Mouse (Mus musculus) left cerebral cortex, adult 2 months (tissue): ENCODE measurements around the gene Tet3. TPM values are rescaled to one million over a fixed set of nuclear protein-coding genes. Genes with fewer than 3 reads are reported as not detected.

Experiments used
- DNase-seq, 2 experiments: peaks; one replicate each; pipeline ENCODE4 v3.0.0; 2021 to 2022; ENCODE audit warnings: low spot score in 2 of 2, mixed read lengths in 1 of 2; ENCODE audit errors: extremely low spot score in 1 of 2
- H3K27ac ChIP-seq: fragments of 200-600 bp; 2 replicates; pipeline ENCODE4 v1.8.1; 2022
- H3K4me3 ChIP-seq: fragments of 200-600 bp; 2 replicates; pipeline ENCODE4 v1.8.1; 2022
- CTCF ChIP-seq: fragments of 200-600 bp; IDR thresholded peaks from 2 replicates; pipeline ENCODE4 v1.8.1; 2022; ENCODE audit warnings: antibody characterized with exemption, mild to moderate bottlenecking, moderate library complexity
- intact Hi-C: fragments of 180-260 bp; cut with DNase I; formaldehyde crosslinking; loops from one replicate; pipeline ENCODE4 v1.15.1; 2025
- microRNA-seq, 2 experiments: library from miRNA; unstranded; fragments of <30 nt; microRNA quantifications; one replicate each; pipeline ENCODE4 v1.2.0; 2021
- total RNA-seq, 2 experiments: library from RNA; stranded (reverse); gene quantifications; 2 replicates each; pipeline ENCODE4 v1.2.3; 2021

The Tet3 gene
- total RNA-seq, 2 experiments from 2014 or later, result 74.6 to 90.0 TPM

- TF ChIP-seq CTCF, result no peak
- H3K27ac ChIP-seq, result peak within 1 kb of the TSS; percentile 91
- peak within 1 kb of the TSS; percentile 77 for H3K4me3 ChIP-seq
- peak; percentile 89 to 94 for DNase-seq
- intact Hi-C loops, result loop anchor here (10.0 kb wide), 1 partner anchor 449 kb away; the partner anchor contains the start of gene Tex261
Observed at GRCm38 (mm10) chr6:83325525-83326393, 133.1 kb downstream of the Tet3 start, which contains the start of the genes Mthfd2 and Mob1a. TSS of gene Mthfd2 (minus strand) at chr6:83325908. TSS of gene Mob1a (plus strand) at chr6:83326016.

GRCm38 (mm10) chr6:83323652-83324419, 135.0 kb downstream of the Tet3 start:
- Histone ChIP-seq H3K27ac (no peak overlapping the region), H3K4me3 (no peak overlapping the region)
- no peak for DNase-seq
- intact Hi-C loops, result loop anchor here (10.0 kb wide), 1 partner anchor 451 kb away; the partner anchor contains the start of gene Tex261
- no peak for TF ChIP-seq CTCF

- no peak for DNase-seq
- Histone ChIP-seq H3K4me3 (no peak overlapping the region), H3K27ac (no peak overlapping the region)
- intact Hi-C loops, result loop anchor here (10.0 kb wide), 1 partner anchor 452 kb away; the partner anchor contains the start of gene Tex261
- no peak for TF ChIP-seq CTCF
Observed at GRCm38 (mm10) chr6:83322794-83323193, 136.1 kb downstream of the Tet3 start.

GRCm38 (mm10) chr6:83321927-83322326, 137.0 kb downstream of the Tet3 start:
- DNase-seq, result no peak
- Histone ChIP-seq H3K27ac (no peak overlapping the region), H3K4me3 (no peak overlapping the region)
- TF ChIP-seq CTCF, result no peak
- intact Hi-C loops, result loop anchor here (10.0 kb wide), 1 partner anchor 453 kb away; the partner anchor contains the start of gene Tex261

GRCm38 (mm10) chr6:83317108-83317741, 141.7 kb downstream of the Tet3 start:
- DNase-seq, result peak; percentile 90
- Histone ChIP-seq H3K27ac (peak overlapping the region; percentile 67), H3K4me3 (peak overlapping the region; percentile 99)
- peak; percentile 80 for TF ChIP-seq CTCF
- intact Hi-C loops, result loop anchor here (2.0 kb wide), 1 partner anchor 102 kb away; no protein-coding TSS in a partner anchor

GRCm38 (mm10) chr6:83316022-83316421, 142.9 kb downstream of the Tet3 start:
- DNase-seq, result peak in 1 of 2 experiments; percentile 14
- no peak for TF ChIP-seq CTCF
- H3K4me3 ChIP-seq, result no peak overlapping the region
- H3K27ac ChIP-seq, result no peak overlapping the region
- intact Hi-C loops, result loop anchor here (2.0 kb wide), 1 partner anchor 101 kb away; no protein-coding TSS in a partner anchor

GRCm38 (mm10) chr6:83315293-83315692, 143.6 kb downstream of the Tet3 start:
- Histone ChIP-seq H3K27ac (no peak overlapping the region), H3K4me3 (no peak overlapping the region)
- intact Hi-C loops, result no loop called here
- no peak for TF ChIP-seq CTCF
- DNase-seq, result no peak

- no peak for TF ChIP-seq CTCF
- intact Hi-C loops, result no loop called here
- Histone ChIP-seq H3K27ac (no peak overlapping the region), H3K4me3 (no peak overlapping the region)
- no peak for DNase-seq
Observed at GRCm38 (mm10) chr6:83312514-83312913, 146.4 kb downstream of the Tet3 start.

Small RNA genes lying within 50 kb of the gene (microRNA-seq; reads per million reads assigned to microRNA genes)
- 0 reads per million in 2 experiments for gene Mir6374

Other genes starting within 250 kb of the Tet3 start
- 1 to 10 TPM in 1 of 2 experiments, under 1 TPM in 1; 0.84 to 1.3 TPM for gene Slc4a5, start 239.3 kb downstream of the Tet3 start, total RNA-seq
- gene Mthfd2, start 133.2 kb downstream of the Tet3 start, total RNA-seq, result 1 to 10 TPM; 5.7 to 8.1 TPM
- 10 to 100 TPM; 18.9 to 22.0 TPM for gene Mob1a, start 133.1 kb downstream of the Tet3 start, total RNA-seq
- gene Bola3, start 109.9 kb downstream of the Tet3 start, total RNA-seq, result 10 to 100 TPM; 49.3 to 54.3 TPM
- 10 to 100 TPM; 25.2 to 31.0 TPM for gene Dguok, start 47.9 kb upstream of the Tet3 start, total RNA-seq
- gene Actg2, start 77.2 kb upstream of the Tet3 start, total RNA-seq, result not detected
- 10 to 100 TPM; 30.2 to 30.6 TPM for gene Stambp, start 113.6 kb upstream of the Tet3 start, total RNA-seq
- not detected for gene Clec4f, start 197.1 kb upstream of the Tet3 start, total RNA-seq
- gene Cd207, start 218.8 kb upstream of the Tet3 start, total RNA-seq, result not detected